Mouse (Mus musculus) heart, postnatal 25 days (tissue): ENCODE measurements around the gene Stard7. TPM values are rescaled to one million over a fixed set of nuclear protein-coding genes. Genes with fewer than 3 reads are reported as not detected.

Experiments used
- DNase-seq: peaks from one replicate; pipeline ENCODE4 v3.0.0; 2022; ENCODE audit warnings: low spot score
- intact Hi-C: fragments of 180-260 bp; cut with DNase I; formaldehyde crosslinking; loops from one replicate; pipeline ENCODE4 v1.15.1; 2025
- total RNA-seq, 2 experiments: library from RNA; stranded (reverse); gene quantifications; 2 replicates each; pipeline ENCODE4 v1.2.3; 2021

Stard7 gene
- 100 to 1,000 TPM; 152 to 167 TPM for total RNA-seq

DNA sequence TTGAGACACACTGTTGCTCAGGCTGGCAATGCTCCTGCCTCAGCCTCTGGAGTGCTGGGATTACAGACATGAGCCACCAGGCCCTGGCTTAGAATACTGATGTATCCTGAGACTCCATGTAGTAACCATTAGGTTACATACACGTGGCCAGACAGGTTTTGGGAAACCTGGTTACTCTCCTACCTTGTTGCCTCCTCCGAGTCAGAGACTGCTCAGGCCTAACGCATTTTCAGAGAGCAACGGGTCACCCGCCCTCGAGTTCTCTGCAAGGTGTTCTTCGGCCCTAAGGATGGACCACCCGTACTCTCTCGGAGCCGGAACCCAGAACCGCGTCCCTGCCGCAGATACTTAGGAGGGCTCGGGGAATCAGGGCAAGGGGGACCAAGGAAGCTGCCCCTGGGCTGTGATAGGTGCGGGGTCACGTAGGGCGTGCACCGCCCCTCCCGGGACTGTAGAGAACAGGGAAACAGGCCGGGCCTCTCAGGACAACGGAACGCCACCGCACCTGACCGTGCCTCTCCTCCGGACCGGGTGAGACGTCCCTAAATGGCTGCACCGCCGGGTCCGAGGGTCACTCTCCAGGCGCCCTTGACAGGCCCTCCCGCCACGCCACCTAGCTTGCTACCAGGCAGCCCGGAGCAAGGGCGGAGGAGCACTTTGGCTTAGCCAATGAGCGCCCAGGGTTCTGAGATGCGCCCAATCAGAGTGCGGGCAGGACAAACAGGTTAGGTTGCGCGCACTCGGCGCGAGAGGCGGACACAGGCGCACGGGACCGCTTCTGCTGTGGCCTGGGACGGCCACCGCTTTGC lies at the start of gene Stard7:
Stard7 (plus strand) TSS at position 728 of the 809 bp plus-strand sequence.
- peak; percentile 95 for DNase-seq
- intact Hi-C loops: loop anchor here (2.0 kb wide), 1 partner anchor 21 kb away; no protein-coding TSS in a partner anchor

DNA sequence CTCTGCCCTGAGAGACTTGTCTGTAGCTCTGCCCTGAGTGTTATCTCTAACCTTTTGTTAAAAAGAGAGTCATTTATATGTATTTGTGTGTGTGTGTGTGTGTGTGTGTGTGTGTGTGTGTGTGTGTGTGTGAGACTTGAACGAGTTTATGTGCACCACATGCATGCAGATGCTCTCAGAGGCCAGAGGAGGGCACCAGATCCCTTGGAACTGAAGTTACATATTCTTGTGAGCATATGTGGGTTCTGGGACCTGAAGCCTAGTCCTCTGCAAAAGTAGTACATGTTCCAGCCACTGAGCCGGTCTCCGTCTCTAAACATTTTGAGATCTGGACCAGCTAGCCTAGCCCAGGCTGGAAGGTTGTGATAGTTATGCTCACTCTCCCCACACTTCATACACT lies 44.8 kb upstream of the Stard7 start:
- intact Hi-C loops: loop anchor here (10.0 kb wide), 1 partner anchor 410 kb away; no protein-coding TSS in a partner anchor

DNA sequence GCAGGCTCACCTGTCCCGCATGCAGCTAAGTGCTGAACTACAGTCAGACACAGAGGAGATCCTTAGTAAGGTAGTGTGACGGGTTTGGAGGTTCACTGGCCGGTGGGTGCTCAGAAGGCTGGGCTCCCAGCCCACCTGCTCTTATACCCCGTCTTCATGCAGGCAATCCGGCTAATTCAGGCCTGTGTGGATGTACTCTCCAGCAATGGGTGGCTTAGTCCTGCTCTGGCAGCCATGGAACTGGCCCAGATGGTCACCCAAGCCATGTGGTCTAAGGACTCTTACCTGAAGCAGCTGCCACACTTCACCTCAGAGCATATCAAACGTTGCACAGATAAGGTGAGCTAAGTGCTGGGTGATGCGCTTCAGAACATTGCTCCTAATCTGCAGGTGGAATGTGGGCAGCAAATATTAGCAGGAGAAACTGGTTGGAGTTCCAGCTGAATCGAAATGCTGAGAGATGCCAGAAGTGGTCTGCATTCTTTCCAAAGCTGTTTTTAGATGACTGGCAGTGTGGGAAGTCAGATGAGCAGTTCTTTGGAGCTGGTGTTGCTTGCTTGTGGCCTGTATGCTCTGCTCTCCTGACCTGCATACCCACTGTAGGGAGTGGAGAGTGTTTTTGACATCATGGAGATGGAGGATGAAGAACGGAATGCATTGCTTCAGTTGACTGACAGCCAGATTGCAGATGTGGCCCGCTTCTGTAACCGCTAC lies 32.0 kb upstream of the Stard7 start:
- intact Hi-C loops: no loop called here
- no peak for DNase-seq

More for the DNA sequence above, 44.8 kb upstream of the Stard7 start:
- DNase-seq: no peak

- intact Hi-C loops: no loop called here
These were observed 30.0 kb upstream of the Stard7 start for GRCm38 (mm10) chr2:127240065-127240464.

DNA sequence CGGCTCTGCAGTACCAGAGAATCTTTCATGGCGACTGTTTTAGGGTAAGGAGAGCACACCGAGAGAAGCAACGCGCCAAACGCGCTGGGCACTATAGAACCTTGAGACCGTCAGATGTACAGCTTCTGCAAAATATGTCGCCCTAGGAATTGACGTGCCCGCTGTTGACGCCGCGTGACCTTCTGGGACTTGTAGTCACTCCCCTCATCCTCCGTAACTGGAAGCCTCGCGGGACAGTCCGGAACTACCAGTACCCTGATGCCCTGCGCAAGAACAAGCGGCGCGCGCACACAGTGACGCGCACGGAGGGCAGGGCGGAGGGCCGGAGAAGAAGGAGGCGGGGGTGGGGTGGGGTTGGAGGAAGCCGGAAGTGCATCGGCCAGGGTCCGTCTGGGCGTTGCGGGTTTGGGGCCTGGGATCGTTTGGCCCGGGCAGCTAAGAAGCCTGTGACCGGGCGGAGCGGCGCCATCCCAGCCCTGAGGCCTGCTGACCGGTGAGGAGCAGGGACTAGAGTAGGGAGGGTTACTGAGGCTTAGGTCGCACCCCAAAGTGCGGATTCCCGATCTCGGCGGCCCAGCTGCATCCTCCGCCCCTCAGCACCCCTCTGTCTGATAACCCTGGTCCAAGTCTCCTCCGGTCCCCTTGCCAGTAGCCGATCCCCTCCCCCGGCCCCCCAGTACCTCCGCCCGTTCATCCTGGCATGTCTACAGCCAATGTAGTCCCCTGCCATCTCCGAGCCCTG lies 22.3 kb upstream of the Stard7 start, which contains the start of the genes Ciao1 and Tmem127:
Ciao1 (minus strand) TSS at position 225 of the 742 bp plus-strand sequence.
Tmem127 (plus strand) TSS at position 317 of the 742 bp plus-strand sequence.
- peak; percentile 96 for DNase-seq
- intact Hi-C loops: loop anchor here (1.0 to 2.0 kb wide), 3 partner anchors 21 to 95 kb away; no protein-coding TSS in a partner anchor

More at GRCm38 (mm10) chr2:127240065-127240464, 30.0 kb upstream of the Stard7 start:
- DNase-seq: no peak

DNA sequence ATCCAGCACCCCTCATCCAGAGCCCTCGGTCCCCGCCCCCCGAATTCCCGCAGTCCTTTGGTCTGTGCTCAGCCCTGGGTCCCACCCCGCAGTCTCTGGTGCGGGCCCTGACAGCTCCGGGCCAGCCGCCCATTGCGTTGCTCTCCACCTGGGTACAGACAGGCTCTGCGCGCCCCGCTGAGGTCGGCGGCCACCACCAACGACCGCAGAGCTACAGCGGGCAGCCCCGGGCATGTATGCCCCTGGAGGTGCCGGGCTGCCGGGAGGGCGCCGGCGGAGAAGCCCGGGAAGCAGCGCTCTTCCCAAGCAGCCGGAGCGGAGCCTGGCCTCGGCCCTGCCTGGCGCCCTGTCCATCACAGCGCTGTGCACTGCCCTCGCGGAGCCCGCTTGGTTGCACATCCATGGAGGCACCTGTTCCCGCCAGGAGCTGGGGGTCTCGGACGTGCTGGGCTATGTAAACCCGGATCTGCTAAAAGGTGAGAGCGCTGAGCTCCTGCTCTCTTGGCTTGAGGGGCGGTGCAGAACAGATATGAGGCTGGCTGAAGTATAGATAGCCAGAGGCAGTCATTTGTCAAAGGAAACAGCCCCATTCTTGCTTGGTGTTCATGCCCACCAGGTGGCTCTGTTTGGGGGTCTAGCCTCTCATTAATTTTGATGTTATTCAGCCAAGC lies 21.5 kb upstream of the Stard7 start:
- intact Hi-C loops: loop anchor here (2.0 kb wide), 2 partner anchors 20 to 94 kb away; no protein-coding TSS in a partner anchor
- DNase-seq: no peak

DNA sequence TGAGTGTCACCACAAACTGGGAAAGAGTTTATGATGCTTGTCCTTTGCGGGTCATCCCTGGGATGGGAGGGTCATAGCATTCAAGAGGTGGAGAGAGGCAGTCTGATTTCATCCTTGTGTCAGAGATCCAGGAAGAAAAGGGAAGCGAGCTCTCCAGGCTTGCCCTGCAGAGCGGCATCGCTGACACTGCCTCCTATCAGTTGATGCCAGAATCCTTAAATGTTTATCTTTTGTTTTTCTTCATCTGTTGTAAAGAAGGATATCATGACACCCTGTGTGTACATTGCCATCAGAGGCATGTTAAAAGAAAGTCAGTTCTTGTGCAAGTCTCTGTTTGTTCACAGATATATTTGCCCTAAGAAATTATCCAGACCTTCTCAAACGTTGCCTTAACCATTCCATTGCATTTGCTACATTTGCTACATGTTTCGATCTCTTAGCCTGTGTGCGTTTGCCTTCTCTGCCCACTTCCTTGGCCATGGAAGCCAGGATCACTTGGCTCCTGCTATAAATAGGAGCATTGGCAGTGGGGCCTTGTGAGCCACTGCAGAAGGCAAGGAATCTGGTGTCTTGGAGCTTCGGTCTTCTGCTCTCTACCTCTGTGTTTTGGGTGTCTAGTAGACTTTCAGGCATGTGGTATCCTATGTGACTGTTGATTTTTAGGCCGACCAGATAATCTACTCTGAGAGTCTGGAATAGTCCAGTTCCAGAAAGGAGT lies 19.6 kb upstream of the Stard7 start:
- DNase-seq: no peak
- intact Hi-C loops: no loop called here

DNA sequence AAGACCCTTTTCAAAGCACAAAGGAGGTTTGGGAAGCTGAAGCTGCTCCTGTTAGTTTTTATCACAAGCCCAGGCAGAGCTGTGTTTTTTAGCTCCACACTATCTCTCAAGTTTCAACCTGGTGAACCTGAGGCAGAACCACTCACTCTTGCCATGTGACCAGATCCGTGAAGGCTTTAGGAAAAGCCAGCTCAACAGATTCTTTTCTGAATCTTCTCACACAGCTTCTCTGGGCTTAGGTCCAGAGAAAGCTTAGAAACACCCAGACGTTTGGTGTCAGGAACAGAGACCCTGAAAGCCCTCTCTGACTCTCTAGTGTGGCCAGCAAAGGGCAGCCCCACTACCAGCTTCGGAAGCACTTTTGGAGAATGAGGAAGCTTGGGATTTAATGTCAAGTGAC lies 18.6 kb upstream of the Stard7 start:
- DNase-seq: no peak
- intact Hi-C loops: no loop called here

GRCm38 (mm10) chr2:127251880-127252527 lies 18.0 kb upstream of the Stard7 start:
- no peak for DNase-seq
- intact Hi-C loops: no loop called here

DNA sequence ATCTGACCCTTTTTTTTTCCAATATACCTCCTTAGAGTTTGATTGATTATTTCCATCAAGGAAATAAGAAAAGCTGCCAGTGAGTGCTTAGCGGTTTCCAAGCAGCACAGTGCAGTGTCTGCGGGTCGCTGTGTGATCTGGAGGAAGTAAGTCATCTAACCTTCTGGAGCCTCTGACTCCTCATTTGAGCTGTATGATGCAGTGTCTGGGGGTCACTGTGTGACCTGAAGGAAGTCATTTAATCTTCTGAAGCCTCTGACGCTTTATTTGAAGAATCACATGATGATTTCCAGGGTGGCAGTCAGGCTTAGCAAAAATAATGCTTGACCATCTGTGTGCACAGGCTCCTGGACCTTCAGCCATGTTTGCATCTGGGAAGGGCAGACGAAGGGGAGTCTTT lies 17.2 kb upstream of the Stard7 start:
- no peak for DNase-seq
- intact Hi-C loops: no loop called here

- DNase-seq: no peak
- intact Hi-C loops: no loop called here
These were observed 15.3 kb upstream of the Stard7 start for GRCm38 (mm10) chr2:127254604-127255134.

DNA sequence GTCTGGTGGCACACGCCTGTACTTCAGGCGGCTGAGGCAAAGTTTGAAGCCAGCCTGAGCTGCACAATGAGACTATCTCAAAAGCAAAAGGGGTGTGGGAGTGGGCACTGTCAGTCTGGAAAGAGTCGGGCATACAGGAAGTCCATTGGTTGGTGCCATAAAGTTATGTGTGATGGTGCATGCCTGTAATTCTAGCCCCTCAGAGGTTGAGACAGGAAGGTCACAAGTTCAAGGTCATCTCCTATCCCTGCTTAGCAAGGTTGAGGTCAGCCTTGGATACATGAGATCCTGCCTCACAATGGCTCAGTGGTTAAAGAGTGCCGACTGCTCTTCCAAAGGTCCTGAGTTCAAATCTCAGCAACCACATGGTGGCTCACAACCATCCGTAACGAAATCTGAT lies 14.7 kb upstream of the Stard7 start:
- intact Hi-C loops: no loop called here
- no peak for DNase-seq

GRCm38 (mm10) chr2:127259340-127259739 lies 10.7 kb upstream of the Stard7 start:
- DNase-seq: peak; percentile 29
- intact Hi-C loops: no loop called here

- intact Hi-C loops: no loop called here
- DNase-seq: no peak
These were observed 7.5 kb upstream of the Stard7 start for GRCm38 (mm10) chr2:127262480-127262879.

DNA sequence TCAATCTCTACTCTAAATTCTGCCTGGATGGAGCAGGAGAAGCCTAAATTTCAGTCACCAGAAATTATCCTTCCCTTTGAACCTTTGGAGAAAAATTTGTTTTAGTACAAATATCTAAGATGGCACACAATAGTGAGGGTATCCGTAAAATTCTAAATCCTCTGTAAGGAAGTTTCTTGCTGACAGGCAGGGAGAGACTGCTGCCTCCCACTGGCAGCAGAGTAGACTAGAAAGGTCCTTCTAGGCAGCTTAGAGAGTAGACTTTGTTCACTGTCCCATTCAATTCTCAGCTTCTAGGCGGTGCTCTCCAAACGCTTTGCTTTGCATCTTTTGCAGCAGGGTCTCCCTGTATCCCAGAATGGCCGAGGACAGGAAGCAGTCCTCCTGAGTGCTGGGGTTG lies 2.2 kb upstream of the Stard7 start:
- intact Hi-C loops: loop anchor here (2.0 kb wide), 1 partner anchor 19 kb away; no protein-coding TSS in a partner anchor
- DNase-seq: no peak

GRCm38 (mm10) chr2:127270300-127271041 lies 453 bp downstream of the Stard7 start:
- intact Hi-C loops: no loop called here
- DNase-seq: peak; percentile 82

GRCm38 (mm10) chr2:127271042-127271515 lies 1.1 kb downstream of the Stard7 start:
- DNase-seq: no peak
- intact Hi-C loops: no loop called here
